Mouse (Mus musculus) heart, embryonic 16.5 days (tissue): ENCODE data around the gene Nrtn. TPM values are rescaled to one million over a fixed set of nuclear protein-coding genes. Genes with fewer than 3 reads are reported as not detected.
A peak's percentile ranks its signal among the peaks of the same experiment; 100 is the strongest.

Experiments
- ATAC-seq: fragments of 200-750 bp; cut with Nextera tagmentation; replicated peaks from 2 replicates; pipeline ENCODE4 v1.8.0; 2017; ENCODE audit warnings: moderate number of reproducible peaks; ENCODE audit not compliant: insufficient read depth, low FRiP score; ENCODE audit errors: extremely low read depth
- H3K27ac ChIP-seq: fragments of 300-500 bp; sonication (generic); 2 replicates; pipeline ENCODE4 v1.5.1; 2014; ENCODE audit warnings: mild to moderate bottlenecking, low read length, control low read depth, moderate library complexity
- H3K27me3 ChIP-seq: fragments of 300-500 bp; sonication (generic); 2 replicates; pipeline ENCODE4 v1.6.1; 2014; ENCODE audit warnings: low read length, mixed read lengths; ENCODE audit not compliant: control insufficient read depth, insufficient read depth
- H3K36me3 ChIP-seq: fragments of 300-500 bp; sonication (generic); 2 replicates; pipeline ENCODE4 v1.6.1; 2014; ENCODE audit not compliant: control insufficient read depth, insufficient read depth
- H3K4me1 ChIP-seq: fragments of 300-500 bp; sonication (generic); 2 replicates; pipeline ENCODE4 v1.6.1; 2014; ENCODE audit warnings: low read length, mixed read lengths; ENCODE audit not compliant: control insufficient read depth, insufficient read depth
- H3K4me2 ChIP-seq: fragments of 300-500 bp; sonication (generic); 2 replicates; pipeline ENCODE4 v1.6.1; 2014; ENCODE audit warnings: low read depth, mild to moderate bottlenecking, control low read depth, low read length
- H3K4me3 ChIP-seq: fragments of 300-500 bp; sonication (generic); 2 replicates; pipeline ENCODE4 v1.5.1; 2014; ENCODE audit warnings: mild to moderate bottlenecking, control low read depth, low read length
- H3K9ac ChIP-seq: fragments of 300-500 bp; sonication (generic); 2 replicates; pipeline ENCODE4 v1.6.1; 2014; ENCODE audit warnings: low read length, control low read depth
- H3K9me3 ChIP-seq: fragments of 300-500 bp; sonication (generic); replicated peaks from 2 replicates; pipeline ENCODE4 v1.6.1; 2016; ENCODE audit warnings: low read length; ENCODE audit not compliant: control insufficient read depth
- WGBS: fragments of 180-500 bp; shearing (Covaris S2); extraction: QIAGEN DNeasy Blood & Tissue Kit; methylation state at CpG from one replicate; pipeline ENCODE4 v1.1.7; 2014; 5-methylcytosine and 5-hydroxymethylcytosine counted together
- polyA plus RNA-seq: library from polyadenylated mRNA; unstranded; fragments of >200 nt; fragmentation: Nextera tagmentation; extraction: Ambion mirVana; gene quantifications from 2 replicates; pipeline ENCODE4 v1.2.1, GENCODE M21; 2015

Nrtn gene
- polyA plus RNA-seq, 1 experiment from 2014 or later = 23.9 TPM

DNA sequence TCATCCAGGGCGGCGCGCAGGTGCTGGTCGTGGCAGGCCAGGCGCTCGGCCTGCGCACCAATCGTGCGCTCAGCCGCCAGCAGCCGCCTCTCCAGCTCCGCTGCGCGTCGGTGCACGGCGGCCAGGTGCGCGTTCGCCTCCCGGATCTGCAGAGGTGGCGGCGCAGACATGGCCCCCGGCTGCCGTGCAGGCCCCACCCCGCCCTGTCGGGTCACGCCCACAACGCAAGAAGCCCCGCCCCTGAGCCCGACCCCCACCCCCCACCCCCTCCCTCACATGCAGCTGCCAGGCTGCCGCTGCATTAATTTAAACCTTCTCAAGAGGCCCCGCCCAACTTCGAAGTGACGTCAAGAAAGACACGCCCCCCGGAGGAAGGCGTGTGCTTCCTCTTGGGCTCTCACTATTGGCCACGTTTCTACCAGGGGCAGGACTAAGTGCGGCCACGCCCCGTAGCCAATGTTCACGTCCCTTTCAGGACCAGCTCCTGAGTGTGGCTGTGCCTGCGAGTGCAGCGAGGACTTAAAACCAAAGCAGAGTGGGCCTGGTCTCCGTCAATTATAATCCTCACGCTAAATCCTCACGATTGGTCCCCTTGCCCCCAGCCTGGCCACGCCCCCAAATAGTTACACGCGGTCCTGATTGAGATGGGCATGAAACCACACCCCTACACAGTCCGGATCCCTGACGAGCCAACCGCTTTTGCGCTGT, 40.5 kb downstream of the Nrtn start:
- H3K4me3 ChIP-seq = peak overlapping the region; percentile 87
- WGBS = under 1% methylated on average over 54 of the region's 55 CpGs
- H3K4me2 ChIP-seq = peak overlapping the region; percentile 79
- peak overlapping the region; percentile 85 for H3K27ac ChIP-seq
- peak overlapping the region; percentile 96 for H3K9ac ChIP-seq
- H3K36me3 ChIP-seq = peaks cover 10% of the 10 kb centered on the region
- no peaks in the 10 kb centered on the region for H3K27me3 ChIP-seq
- peak; percentile 91 for ATAC-seq
- no peaks in the 10 kb centered on the region for H3K9me3 ChIP-seq
- H3K4me1 ChIP-seq = peaks cover 22% of the 10 kb centered on the region

- H3K4me2 ChIP-seq = peak overlapping the region; percentile 79
- ATAC-seq = no peak
- H3K4me3 ChIP-seq = peak overlapping the region; percentile 87
- 25% methylated on average over 22 of the region's 22 CpGs for WGBS
- H3K27me3 ChIP-seq = no peaks in the 10 kb centered on the region
- peak overlapping the region; percentile 83 for H3K9ac ChIP-seq
- peaks cover 10% of the 10 kb centered on the region for H3K36me3 ChIP-seq
- peaks cover 22% of the 10 kb centered on the region for H3K4me1 ChIP-seq
- peak overlapping the region; percentile 71 for H3K27ac ChIP-seq
- H3K9me3 ChIP-seq = no peaks in the 10 kb centered on the region
These were observed 41.2 kb downstream of the Nrtn start for GRCm38 (mm10) chr17:56715914-56716654.

- peaks cover 22% of the 10 kb centered on the region for H3K4me1 ChIP-seq
These were observed 42.0 kb downstream of the Nrtn start for GRCm38 (mm10) chr17:56715360-56715759.

DNA sequence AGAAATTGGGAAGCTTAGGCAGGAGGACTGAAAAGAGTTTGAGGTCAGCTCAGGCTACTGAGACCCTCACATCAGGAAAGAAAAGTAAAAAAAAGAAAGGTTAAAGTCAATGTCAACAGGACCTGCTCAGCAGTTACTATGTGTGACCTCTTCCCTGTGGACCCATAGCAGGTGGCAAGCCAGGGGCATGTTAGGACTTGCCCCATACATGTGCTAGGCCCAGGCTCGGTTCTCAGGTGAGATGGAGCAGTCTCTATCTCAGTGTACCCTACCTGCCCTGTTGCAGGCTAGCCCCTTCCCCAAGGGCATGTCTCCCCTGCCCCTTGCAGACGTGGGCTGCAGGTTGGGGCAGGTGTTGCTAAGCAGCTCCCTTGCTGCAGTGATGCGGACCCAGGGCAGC, 47.6 kb downstream of the Nrtn start:
- H3K4me2 ChIP-seq = no peak overlapping the region
- no peak overlapping the region for H3K4me3 ChIP-seq
- no peak for ATAC-seq
- peaks cover 71% of the 10 kb centered on the region for H3K36me3 ChIP-seq
- no peaks in the 10 kb centered on the region for H3K4me1 ChIP-seq
- WGBS = 84% methylated on average over 3 of the region's 3 CpGs
- H3K27ac ChIP-seq = no peak overlapping the region
- no peaks in the 10 kb centered on the region for H3K9me3 ChIP-seq
- H3K9ac ChIP-seq = no peak overlapping the region
- H3K27me3 ChIP-seq = no peaks in the 10 kb centered on the region

More at GRCm38 (mm10) chr17:56715360-56715759, 42.0 kb downstream of the Nrtn start:
- H3K27ac ChIP-seq = no peak overlapping the region
- no peak overlapping the region; the same call in 1 of the 2 replicates for H3K9ac ChIP-seq
- H3K27me3 ChIP-seq = no peaks in the 10 kb centered on the region
- no peaks in the 10 kb centered on the region for H3K9me3 ChIP-seq
- no peak for ATAC-seq
- no peak overlapping the region for H3K4me3 ChIP-seq
- WGBS = 54% methylated on average over 11 of the region's 11 CpGs
- H3K36me3 ChIP-seq = peaks cover 18% of the 10 kb centered on the region
- no peak overlapping the region for H3K4me2 ChIP-seq

- Histone ChIP-seq H3K27ac (no peak overlapping the region), H3K4me2 (no peak overlapping the region), H3K4me3 (no peak overlapping the region), H3K36me3 (peaks cover 80% of the 10 kb centered on the region), H3K9me3 (no peaks in the 10 kb centered on the region), H3K4me1 (no peaks in the 10 kb centered on the region), H3K9ac (no peak overlapping the region), H3K27me3 (no peaks in the 10 kb centered on the region)
- 80% methylated on average over 4 of the region's 4 CpGs for WGBS
- no peak for ATAC-seq
These were observed 48.6 kb downstream of the Nrtn start for GRCm38 (mm10) chr17:56708692-56709091.

- Histone ChIP-seq H3K27ac (no peak overlapping the region), H3K9ac (no peak overlapping the region), H3K9me3 (no peaks in the 10 kb centered on the region), H3K4me2 (no peak overlapping the region), H3K4me3 (no peak overlapping the region), H3K27me3 (no peaks in the 10 kb centered on the region), H3K4me1 (no peaks in the 10 kb centered on the region), H3K36me3 (peaks cover 90% of the 10 kb centered on the region)
- no peak for ATAC-seq
- 97% methylated on average over 1 of the region's 1 CpGs for WGBS
These were observed 50.8 kb downstream of the Nrtn start for GRCm38 (mm10) chr17:56706515-56706914.

DNA sequence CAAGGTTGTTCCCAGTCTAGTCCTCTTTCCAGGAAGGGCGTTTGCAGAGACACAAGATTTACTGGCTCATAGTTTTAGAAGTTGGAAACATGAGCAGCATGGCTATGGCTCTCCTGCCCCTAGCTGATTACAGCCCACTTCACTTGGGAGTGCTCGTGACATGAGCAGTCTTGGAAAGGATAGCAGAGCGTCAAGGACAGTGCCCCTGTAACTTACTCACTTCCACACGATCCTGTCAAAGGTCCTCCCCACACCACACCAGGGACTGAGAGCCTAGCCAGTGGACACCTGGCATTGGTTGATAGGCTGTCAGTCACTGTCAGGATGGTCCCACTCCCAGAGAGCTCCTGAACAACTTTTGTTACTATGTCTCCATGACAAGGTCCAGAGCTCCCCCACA, 54.3 kb downstream of the Nrtn start:
- Histone ChIP-seq H3K9ac (no peak overlapping the region), H3K36me3 (peaks cover 85% of the 10 kb centered on the region), H3K4me1 (no peaks in the 10 kb centered on the region), H3K9me3 (no peaks in the 10 kb centered on the region), H3K4me2 (no peak overlapping the region), H3K27ac (no peak overlapping the region), H3K4me3 (no peak overlapping the region), H3K27me3 (no peaks in the 10 kb centered on the region)
- 64% methylated on average over 4 of the region's 4 CpGs for WGBS
- 0 out of 2 replicates have a peak, but pooled peaks have one; percentile 16 for ATAC-seq
